Mouse (Mus musculus): Measurements from ENCODE around the gene Olfr488.

- TF ChIP-seq CTCF (IDR thresholded peaks at IDR 0.05; ENCODE audit: low read depth) (no peak), EP300 (IDR thresholded peaks at IDR 0.05; ENCODE audit: low read depth) (no peak)
These were observed 24.6 kb downstream of the Olfr488 start for GRCm38 (mm10) chr7:108233551-108233950.
